8 mouse cellular contexts compared by ENCODE assay signal in genomic region chr14:54603038-54603654, GRCm38 (mm10). TPM values are rescaled to one million over a fixed set of nuclear protein-coding genes. Genes with fewer than 3 reads are reported as not detected.
DNase-seq lines count a peak whose midpoint lies in the region; ATAC-seq and TF ChIP-seq lines count a peak whose summit lies in the region.

No protein-coding gene starts in this region.

- H3K9ac ChIP-seq in embryonic facial prominence, embryonic 13.5 days: peak overlapping the region; percentile 83
- H3K9ac ChIP-seq in limb, embryonic 12.5 days (replicated peaks): peak overlapping the region; percentile 77
- peak overlapping the region; percentile 59 for H3K9ac ChIP-seq in midbrain, embryonic 15.5 days

- no peaks in the 10 kb centered on the region for H3K27me3 ChIP-seq in embryonic facial prominence, embryonic 13.5 days
- no peaks in the 10 kb centered on the region for H3K27me3 ChIP-seq in kidney, adult 2 months (replicated peaks; ENCODE audit: control insufficient read depth, insufficient read depth, low read length)
- H3K27me3 ChIP-seq in limb, embryonic 12.5 days: no peaks in the 10 kb centered on the region
- no peaks in the 10 kb centered on the region for H3K27me3 ChIP-seq in midbrain, embryonic 15.5 days (replicated peaks)
- no peaks in the 10 kb centered on the region for H3K27me3 ChIP-seq in spleen, adult 2 months (ENCODE audit: control insufficient read depth, insufficient read depth, low read length)

- H3K4me1 ChIP-seq in embryonic facial prominence, embryonic 13.5 days: peaks cover 19% of the 10 kb centered on the region
- no peaks in the 10 kb centered on the region; the same call in 1 of the 2 replicates for H3K4me1 ChIP-seq in kidney, adult 2 months (ENCODE audit: control insufficient read depth, insufficient read depth, low read length)
- peaks cover 25% of the 10 kb centered on the region for H3K4me1 ChIP-seq in limb, embryonic 12.5 days (replicated peaks)
- H3K4me1 ChIP-seq in midbrain, embryonic 15.5 days: peaks cover 20% of the 10 kb centered on the region
- H3K4me1 ChIP-seq in spleen, adult 2 months (ENCODE audit: control insufficient read depth, insufficient read depth, insufficient read length): peaks cover 8% of the 10 kb centered on the region; the same call in 1 of the 2 replicates

- H3K4me2 ChIP-seq in embryonic facial prominence, embryonic 13.5 days: peak overlapping the region; percentile 56
- peak overlapping the region; percentile 63 for H3K4me2 ChIP-seq in limb, embryonic 12.5 days
- peak overlapping the region; percentile 46 for H3K4me2 ChIP-seq in midbrain, embryonic 15.5 days

- ATAC-seq in embryonic facial prominence, embryonic 13.5 days (ENCODE audit: insufficient number of reproducible peaks, insufficient read depth, low FRiP score, low TSS enrichment, low read depth): peak; percentile 98
- peak; percentile 97 for ATAC-seq in limb, embryonic 12.5 days (ENCODE audit: insufficient number of reproducible peaks, insufficient read depth, low FRiP score, low TSS enrichment, low read depth)
- peak; percentile 99 for ATAC-seq in midbrain, embryonic 15.5 days (replicated peaks)

- H3K4me3 ChIP-seq in embryonic facial prominence, embryonic 13.5 days: peak overlapping the region; percentile 63
- peak overlapping the region; percentile 84 for H3K4me3 ChIP-seq in kidney, adult 2 months (ENCODE audit: insufficient read depth, low read depth, low read length)
- peak overlapping the region; percentile 59 for H3K4me3 ChIP-seq in limb, embryonic 12.5 days (replicated peaks)
- H3K4me3 ChIP-seq in midbrain, embryonic 15.5 days: peak overlapping the region; percentile 50
- peak overlapping the region; percentile 87 for H3K4me3 ChIP-seq in spleen, adult 2 months (ENCODE audit: extremely low read depth, insufficient read depth, insufficient read length)

- peak overlapping the region; percentile 94 for H3K27ac ChIP-seq in embryonic facial prominence, embryonic 13.5 days
- peak overlapping the region; percentile 88 for H3K27ac ChIP-seq in kidney, adult 2 months (ENCODE audit: insufficient read depth, low read depth, low read length)
- peak overlapping the region; percentile 93 for H3K27ac ChIP-seq in limb, embryonic 12.5 days
- peak overlapping the region; percentile 92 for H3K27ac ChIP-seq in midbrain, embryonic 15.5 days
- H3K27ac ChIP-seq in spleen, adult 2 months (ENCODE audit: insufficient read depth, low read length): peak overlapping the region; percentile 96

- DNase-seq in 3134 (ENCODE audit: extremely low read depth, insufficient read length, low spot score): peak; percentile 92
- DNase-seq in adrenal gland, postnatal 36 days: peak; percentile 97 to 98
- DNase-seq in heart, adult 18-20 months: peak; percentile 96 to 98
- DNase-seq in kidney, adult 2 months: peak; percentile 98
- DNase-seq in spleen, adult 2 months (ENCODE audit: low read depth in 1 of 2, low spot score in 2 of 2): peak; percentile 94 to 95

- TF ChIP-seq CTCF in kidney, adult 2 months (conservative IDR thresholded peaks at IDR 0.05; ENCODE audit: insufficient read depth, insufficient read length, low read depth, low read length): no peak
- no peak for TF ChIP-seq CTCF in spleen, adult 2 months (IDR thresholded peaks at IDR 0.05; ENCODE audit: extremely low read depth, insufficient read depth, insufficient read length, insufficient replicate concordance)

- H3K36me3 ChIP-seq in embryonic facial prominence, embryonic 13.5 days: peaks cover 12% of the 10 kb centered on the region
- no peaks in the 10 kb centered on the region for H3K36me3 ChIP-seq in kidney, adult 2 months (ENCODE audit: control insufficient read depth, insufficient read depth, low read length)
- H3K36me3 ChIP-seq in limb, embryonic 12.5 days: peaks cover 12% of the 10 kb centered on the region
- H3K36me3 ChIP-seq in midbrain, embryonic 15.5 days (replicated peaks): no peaks in the 10 kb centered on the region
- no peaks in the 10 kb centered on the region for H3K36me3 ChIP-seq in spleen, adult 2 months (ENCODE audit: control insufficient read depth, insufficient read depth, low read length)

- TF ChIP-seq POLR2A in kidney, adult 2 months (IDR thresholded peaks at IDR 0.05; ENCODE audit: low read depth, low read length): no peak
- TF ChIP-seq POLR2A in spleen, adult 2 months (IDR thresholded peaks at IDR 0.05; ENCODE audit: low read depth, low read length): peak; percentile 71; the same call in 1 of the 2 replicates

- H3K9me3 ChIP-seq in embryonic facial prominence, embryonic 13.5 days: no peaks in the 10 kb centered on the region
- no peaks in the 10 kb centered on the region for H3K9me3 ChIP-seq in limb, embryonic 12.5 days
- no peaks in the 10 kb centered on the region for H3K9me3 ChIP-seq in midbrain, embryonic 15.5 days

- under 1% methylated on average over 46 of the region's 46 CpGs for WGBS in embryonic facial prominence, embryonic 13.5 days
- under 1% methylated on average over 46 of the region's 46 CpGs for WGBS in kidney, adult 2 months
- WGBS in limb, embryonic 12.5 days: under 1% methylated on average over 46 of the region's 46 CpGs
- WGBS in midbrain, embryonic 15.5 days: under 1% methylated on average over 46 of the region's 46 CpGs
- under 1% methylated on average over 46 of the region's 46 CpGs for WGBS in spleen, adult 2 months

RNA-seq across cellular contexts. Expression of gene 4931414P19Rik, which starts 2.6 kb away (rescaled TPM):
- total RNA-seq in adrenal gland, postnatal 36 days (2021): 1 to 10 TPM; 4.3 to 6.0 TPM
- polyA plus RNA-seq in embryonic facial prominence, embryonic 13.5 days (2015; fragmentation: Nextera tagmentation; extraction: Ambion mirVana): 8.9 and 9.1 TPM in 2 replicates
- 1 to 10 TPM; 3.0 to 6.1 TPM for total RNA-seq in heart, adult 18-20 months (2021)
- 6.5 and 8.1 TPM in 2 replicates for polyA plus RNA-seq in kidney, adult 2 months (2012; rRNA removed)
- polyA plus RNA-seq in limb, embryonic 12.5 days (2016; fragmentation: Nextera tagmentation; extraction: Ambion mirVana): 9.7 and 10.7 TPM in 2 replicates
- polyA plus RNA-seq in midbrain, embryonic 15.5 days (2015; fragmentation: Nextera tagmentation; extraction: Ambion mirVana): 6.7 and 9.0 TPM in 2 replicates
- 4.2 and 6.0 TPM in 2 replicates for polyA plus RNA-seq in spleen, adult 2 months (2012; rRNA removed)

RNA-seq across cellular contexts. Expression of gene Psmb5, which starts 14.7 kb away (rescaled TPM):
- 100 to 1,000 TPM; 347 to 407 TPM for total RNA-seq in adrenal gland, postnatal 36 days (2021)
- polyA plus RNA-seq in embryonic facial prominence, embryonic 13.5 days (2015; fragmentation: Nextera tagmentation; extraction: Ambion mirVana): 390 and 393 TPM in 2 replicates
- total RNA-seq in heart, adult 18-20 months (2021): 100 to 1,000 TPM; 173 to 201 TPM
- 244 and 276 TPM in 2 replicates for polyA plus RNA-seq in kidney, adult 2 months (2012; rRNA removed)
- 410 and 432 TPM in 2 replicates for polyA plus RNA-seq in limb, embryonic 12.5 days (2016; fragmentation: Nextera tagmentation; extraction: Ambion mirVana)
- 445 and 463 TPM in 2 replicates for polyA plus RNA-seq in midbrain, embryonic 15.5 days (2015; fragmentation: Nextera tagmentation; extraction: Ambion mirVana)
- 82.5 and 102 TPM in 2 replicates for polyA plus RNA-seq in spleen, adult 2 months (2012; rRNA removed)

RNA-seq across cellular contexts. Expression of gene Psmb11, which starts 18.1 kb away (rescaled TPM):
- not detected for total RNA-seq in adrenal gland, postnatal 36 days (2021)
- polyA plus RNA-seq in embryonic facial prominence, embryonic 13.5 days (2015; fragmentation: Nextera tagmentation; extraction: Ambion mirVana): 0.06 TPM in 1 of 2 replicates, not detected in the other
- not detected for total RNA-seq in heart, adult 18-20 months (2021)
- polyA plus RNA-seq in kidney, adult 2 months (2012; rRNA removed): not detected in 2 replicates
- 0.06 and 0.29 TPM in 2 replicates for polyA plus RNA-seq in limb, embryonic 12.5 days (2016; fragmentation: Nextera tagmentation; extraction: Ambion mirVana)
- not detected in 2 replicates for polyA plus RNA-seq in midbrain, embryonic 15.5 days (2015; fragmentation: Nextera tagmentation; extraction: Ambion mirVana)
- not detected in 2 replicates for polyA plus RNA-seq in spleen, adult 2 months (2012; rRNA removed)

RNA-seq across cellular contexts. Expression of gene Ajuba, which starts 25.8 kb away (rescaled TPM):
- 10 to 100 TPM; 17.5 to 24.8 TPM for total RNA-seq in adrenal gland, postnatal 36 days (2021)
- polyA plus RNA-seq in embryonic facial prominence, embryonic 13.5 days (2015; fragmentation: Nextera tagmentation; extraction: Ambion mirVana): 55.6 and 63.3 TPM in 2 replicates
- total RNA-seq in heart, adult 18-20 months (2021): 1 to 10 TPM; 3.7 to 3.9 TPM
- 32.4 and 33.9 TPM in 2 replicates for polyA plus RNA-seq in kidney, adult 2 months (2012; rRNA removed)
- 68.9 and 72.2 TPM in 2 replicates for polyA plus RNA-seq in limb, embryonic 12.5 days (2016; fragmentation: Nextera tagmentation; extraction: Ambion mirVana)
- 8.7 and 11.2 TPM in 2 replicates for polyA plus RNA-seq in midbrain, embryonic 15.5 days (2015; fragmentation: Nextera tagmentation; extraction: Ambion mirVana)
- 3.0 and 3.9 TPM in 2 replicates for polyA plus RNA-seq in spleen, adult 2 months (2012; rRNA removed)

RNA-seq across cellular contexts. Expression of gene Gm17606, which starts 37.6 kb away (rescaled TPM):
- not detected for total RNA-seq in adrenal gland, postnatal 36 days (2021)
- not detected in 2 replicates for polyA plus RNA-seq in embryonic facial prominence, embryonic 13.5 days (2015; fragmentation: Nextera tagmentation; extraction: Ambion mirVana)
- not detected for total RNA-seq in heart, adult 18-20 months (2021)
- not detected in 2 replicates for polyA plus RNA-seq in kidney, adult 2 months (2012; rRNA removed)
- not detected in 2 replicates for polyA plus RNA-seq in limb, embryonic 12.5 days (2016; fragmentation: Nextera tagmentation; extraction: Ambion mirVana)
- not detected in 2 replicates for polyA plus RNA-seq in midbrain, embryonic 15.5 days (2015; fragmentation: Nextera tagmentation; extraction: Ambion mirVana)
- not detected in 2 replicates for polyA plus RNA-seq in spleen, adult 2 months (2012; rRNA removed)

Comparison
In these comparisons a context has a peak if more than half of its experiments do, and no peak if none do; other contexts are left out.
1. Peak in every context shown above with its lines: DNase-seq, ATAC-seq, H3K4me3 ChIP-seq and H3K27ac ChIP-seq.